Mouse (Mus musculus) small intestine, adult 2 months (tissue): ENCODE measurements around the gene Sms.

ENCODE experiments used
- CTCF ChIP-seq: fragments of 200-500 bp; IDR thresholded peaks from 2 replicates; pipeline ENCODE4 v1.5.1; 2012; ENCODE audit warnings: low read depth, mild to moderate bottlenecking, control low read depth, inconsistent platforms, low read length, moderate library complexity, mixed read lengths; ENCODE audit not compliant: insufficient replicate concordance, insufficient read length; ENCODE audit errors: extremely low read depth
- POLR2A ChIP-seq: fragments of 200-500 bp; IDR thresholded peaks from 2 replicates; pipeline ENCODE4 v1.6.1; 2012; ENCODE audit warnings: low read depth, mild to moderate bottlenecking, control low read depth, inconsistent platforms, low read length, moderate library complexity

- TF ChIP-seq CTCF: no peak; the same call in 1 of the 2 replicates
- no peak for TF ChIP-seq POLR2A
Measured at GRCm38 (mm10) chrX:157454430-157454829, 37.7 kb downstream of the Sms start.
